Mouse (Mus musculus) G1E-ER4 (cell line): Measurements from ENCODE around the gene Mapk8ip3. TPM values are rescaled to one million over a fixed set of nuclear protein-coding genes. Genes with fewer than 3 reads are reported as not detected.

ENCODE experiments used
- GATA1 ChIP-seq: IDR thresholded peaks from one replicate; pipeline ENCODE4 v1.8.0; 2012; ENCODE audit warnings: low read length, inconsistent platforms
- polyA plus RNA-seq: library from polyadenylated mRNA; stranded (reverse); fragments of >175 nt; gene quantifications from 2 replicates; pipeline ENCODE4 v1.2.3, GENCODE M21; 2012

The Mapk8ip3 gene
- polyA plus RNA-seq, 1 experiment = 24.7 TPM

DNA sequence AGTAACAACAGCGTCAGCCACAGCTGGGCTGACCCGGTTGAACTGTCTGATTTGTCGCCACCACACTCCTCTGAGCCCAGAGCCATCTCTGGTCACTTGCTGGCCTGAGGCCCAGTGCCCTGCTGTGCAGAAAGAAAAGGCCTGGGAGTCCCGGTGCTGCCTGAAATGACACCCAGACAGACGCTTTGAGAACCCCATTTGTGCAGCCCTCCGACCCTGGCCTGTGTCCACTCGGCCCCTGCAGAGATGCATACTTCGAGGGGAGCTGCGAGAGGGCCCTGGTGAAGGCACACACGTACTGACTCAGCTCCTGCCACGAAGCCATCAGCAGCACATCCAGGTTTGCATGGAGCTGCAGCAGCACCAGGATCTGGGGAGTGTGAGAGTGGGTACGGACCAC lies 44.0 kb downstream of the Mapk8ip3 start:
- no peak for TF ChIP-seq GATA1

DNA sequence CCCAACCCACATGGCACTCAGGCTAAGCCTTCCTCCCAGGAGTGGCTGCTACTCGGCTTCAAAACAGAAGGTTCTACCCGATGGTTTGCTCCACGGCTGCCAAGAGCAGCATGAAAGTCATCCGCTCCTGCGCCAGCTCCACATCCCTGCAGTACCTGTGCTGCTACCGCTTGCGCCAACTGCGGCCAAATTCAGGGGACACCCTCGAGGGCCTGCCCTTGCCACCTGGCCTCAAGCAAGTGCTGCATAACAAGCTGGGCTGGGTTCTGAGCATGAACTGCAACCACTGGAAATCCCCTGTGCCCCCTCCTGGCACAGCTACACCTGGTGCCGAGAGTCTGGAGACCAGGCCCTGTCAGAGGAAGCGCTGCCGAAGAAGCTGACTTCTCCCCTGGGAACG lies 45.5 kb downstream of the Mapk8ip3 start:
- no peak for TF ChIP-seq GATA1

DNA sequence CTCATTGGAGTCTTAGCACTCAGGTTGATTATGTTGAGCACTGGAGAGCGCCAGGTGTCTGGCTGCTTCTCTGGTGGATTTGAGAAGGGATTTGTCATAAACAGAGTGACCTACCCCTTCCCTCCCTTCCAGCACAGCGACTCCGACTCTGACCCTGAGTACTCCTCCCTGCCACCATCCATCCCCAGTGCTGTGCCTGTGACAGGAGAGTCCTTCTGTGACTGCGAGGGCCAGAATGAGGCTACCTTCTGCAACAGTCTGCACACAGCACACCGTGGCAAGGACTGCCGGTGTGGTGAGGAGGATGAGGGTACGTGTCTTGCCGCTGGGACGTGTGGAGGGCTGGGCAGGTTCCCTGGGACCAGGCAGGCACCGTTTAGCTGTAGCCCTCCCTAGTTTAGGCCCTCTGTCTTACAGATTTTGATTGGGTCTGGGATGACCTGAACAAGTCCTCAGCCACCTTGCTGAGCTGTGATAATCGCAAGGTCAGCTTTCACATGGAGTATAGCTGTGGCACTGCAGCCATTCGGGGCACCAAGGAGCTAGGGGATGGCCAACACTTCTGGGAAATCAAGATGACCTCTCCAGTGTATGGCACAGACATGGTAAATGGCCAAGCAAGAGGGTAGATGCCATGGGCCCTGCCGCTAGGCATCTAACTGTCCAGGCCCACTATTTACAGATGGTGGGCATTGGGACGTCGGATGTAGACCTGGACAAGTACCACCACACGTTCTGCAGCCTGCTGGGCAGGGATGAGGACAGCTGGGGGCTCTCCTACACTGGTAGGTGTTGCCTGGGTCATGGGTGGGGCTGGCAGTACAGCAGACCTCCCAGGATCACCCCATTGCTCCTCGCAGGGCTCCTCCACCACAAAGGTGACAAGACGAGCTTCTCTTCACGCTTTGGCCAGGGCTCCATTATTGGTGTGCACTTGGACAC lies 46.4 kb downstream of the Mapk8ip3 start:
- TF ChIP-seq GATA1 = no peak

DNA sequence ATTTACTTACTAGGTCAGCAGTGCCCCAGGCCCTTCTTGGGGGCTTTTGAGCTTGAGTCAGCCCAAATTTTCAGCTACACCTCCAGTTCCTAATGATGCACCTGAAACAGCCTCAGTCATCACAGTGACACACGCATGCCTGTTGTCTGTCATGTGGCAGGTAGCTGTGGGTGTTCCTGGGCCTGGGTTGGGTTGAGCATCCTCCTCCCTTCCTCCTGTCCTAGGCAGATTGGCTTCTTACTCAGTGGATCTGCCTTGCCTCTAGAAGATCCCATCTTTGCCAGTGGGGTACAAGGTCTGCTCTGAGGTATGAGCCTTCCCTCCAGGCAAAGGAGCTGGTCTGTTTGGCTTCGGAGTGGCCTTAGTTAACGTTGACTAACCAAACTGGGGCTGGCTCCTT lies 47.9 kb downstream of the Mapk8ip3 start:
- TF ChIP-seq GATA1 = no peak

DNA sequence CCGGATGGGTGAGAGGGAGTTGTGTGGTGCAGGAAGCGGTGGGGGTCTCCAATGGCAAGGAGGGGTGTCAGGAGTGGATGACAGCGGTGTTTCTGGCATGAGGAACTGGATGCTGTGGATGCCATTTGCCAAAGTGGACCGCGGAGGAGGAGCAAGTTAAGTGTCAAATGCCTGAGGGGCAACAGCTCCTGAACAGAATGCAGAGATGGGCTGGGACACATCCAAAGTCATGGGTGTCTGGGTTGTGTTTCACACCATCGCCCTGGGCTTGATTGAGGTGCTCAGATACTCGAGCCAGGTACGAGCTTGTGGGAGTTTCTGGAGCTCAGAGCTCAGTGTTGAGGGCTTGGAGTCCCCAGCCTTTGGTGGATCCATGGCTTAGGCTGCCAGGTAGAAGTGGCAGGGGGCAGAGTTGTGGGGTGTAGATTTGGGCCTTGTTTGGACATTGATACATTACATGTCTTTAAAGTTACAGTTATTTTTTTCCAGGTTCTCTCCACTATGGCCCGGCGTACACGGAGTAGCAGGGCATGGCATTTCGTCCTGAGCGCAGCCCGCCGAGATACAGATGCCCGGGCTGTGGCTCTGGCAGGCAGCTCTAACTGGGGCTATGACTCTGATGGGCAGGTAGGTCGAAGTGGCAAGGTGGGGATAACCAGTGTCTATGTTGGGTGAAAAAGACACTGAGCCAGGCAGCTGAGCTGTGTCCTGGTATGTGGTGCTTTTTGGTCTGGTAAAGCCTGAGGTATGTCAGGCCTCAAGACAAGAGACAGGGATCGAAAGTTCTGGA lies 49.3 kb downstream of the Mapk8ip3 start:
- no peak for TF ChIP-seq GATA1

DNA sequence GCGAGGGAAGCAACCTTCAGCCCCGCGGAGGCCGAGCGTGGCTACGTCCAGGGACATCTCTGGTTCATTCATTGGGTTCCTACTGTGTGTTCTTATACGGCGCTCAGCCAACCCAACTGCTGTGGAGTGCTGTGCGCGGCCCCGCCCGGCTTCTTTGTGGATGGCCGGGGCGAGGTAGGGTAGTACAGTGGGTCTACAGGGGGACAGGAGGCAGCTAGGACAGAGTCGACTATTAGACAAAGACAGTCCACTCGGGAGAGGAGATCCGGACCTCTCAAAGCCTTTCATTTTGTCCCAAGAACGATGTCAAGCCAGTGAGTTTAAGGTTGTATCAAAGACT lies 49.9 kb downstream of the Mapk8ip3 start:
- TF ChIP-seq GATA1 = no peak

DNA sequence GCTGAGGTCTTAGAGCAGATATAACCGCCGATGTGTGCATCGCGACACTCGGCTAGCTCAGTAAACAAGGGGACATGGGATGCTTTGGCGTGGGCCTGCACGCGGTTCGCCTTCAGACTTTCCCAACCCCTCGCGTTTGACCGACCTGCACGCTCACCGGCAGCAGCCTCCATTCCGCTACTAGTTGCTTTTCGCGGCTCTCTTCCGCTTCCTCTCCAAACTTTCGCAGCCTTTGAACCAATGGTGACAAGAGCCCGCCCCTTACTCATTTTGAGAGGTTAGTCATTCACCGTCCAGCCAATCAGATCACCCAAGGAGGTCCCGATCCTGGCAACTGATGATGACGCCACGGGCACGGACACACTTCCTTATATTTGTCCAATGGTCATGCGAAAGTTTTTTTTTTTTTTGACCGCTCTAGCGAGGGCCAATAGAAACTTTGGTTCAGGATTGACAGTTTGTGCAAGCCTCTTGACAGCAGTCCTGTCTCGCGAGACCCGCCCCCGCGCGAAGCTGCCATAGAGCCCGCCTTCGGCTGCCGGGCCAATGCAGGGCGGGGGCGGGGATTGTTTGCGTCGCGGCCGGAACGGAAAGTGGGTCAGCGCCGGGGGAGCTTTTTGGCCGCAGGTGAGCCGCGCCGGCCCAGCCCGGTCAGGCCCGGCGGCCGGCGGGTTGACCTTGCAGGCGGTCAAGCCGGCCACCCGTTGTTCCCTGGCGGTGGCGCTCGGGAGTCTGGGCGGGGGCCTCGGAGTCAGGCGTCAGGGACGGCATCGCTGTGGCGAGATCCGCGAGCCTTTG lies 50.4 kb downstream of the Mapk8ip3 start, which contains the start of the genes Nubp2 and Spsb3:
Gene Nubp2, minus strand, starts transcription at position 216 of the 798 bp plus-strand sequence.
Gene Spsb3, plus strand, starts transcription at position 510 of the 798 bp plus-strand sequence.
- TF ChIP-seq GATA1 = no peak

DNA sequence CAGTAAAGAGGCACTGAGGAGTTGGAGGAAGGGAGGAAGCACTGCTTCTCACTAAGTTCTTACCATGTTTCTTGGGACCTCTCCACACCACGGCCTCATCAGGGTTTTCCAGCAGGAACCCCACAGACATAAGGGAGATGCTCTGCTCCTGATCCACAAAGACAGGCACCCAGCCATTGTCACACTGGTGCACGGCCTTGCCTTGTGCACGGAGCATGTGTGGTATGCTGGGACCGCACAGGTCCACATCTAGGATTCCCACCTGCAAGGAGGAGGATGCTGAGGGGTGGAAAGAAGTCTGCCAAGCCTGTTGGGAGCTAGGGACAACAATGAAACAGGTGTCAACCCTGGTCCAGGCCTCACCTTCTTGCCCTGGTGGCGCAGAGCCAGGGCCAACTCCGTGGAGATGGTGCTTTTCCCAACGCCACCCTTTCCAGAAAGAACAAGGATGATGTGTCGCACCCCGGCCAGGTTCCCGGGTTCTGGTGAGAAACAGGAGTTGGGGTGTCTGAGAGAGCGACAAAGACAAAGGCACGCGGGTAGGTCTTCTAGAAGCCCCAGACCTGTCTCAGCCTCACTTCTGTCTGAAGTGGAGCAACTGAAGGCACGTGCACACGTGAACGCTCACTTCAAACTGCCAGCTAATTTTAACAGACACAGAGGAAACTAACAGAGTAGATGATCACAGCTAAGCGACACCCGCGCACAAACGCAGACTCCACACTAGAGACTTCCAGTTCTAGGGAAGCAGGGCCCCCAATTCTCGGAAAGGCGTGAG lies 51.2 kb downstream of the Mapk8ip3 start:
- no peak for TF ChIP-seq GATA1

DNA sequence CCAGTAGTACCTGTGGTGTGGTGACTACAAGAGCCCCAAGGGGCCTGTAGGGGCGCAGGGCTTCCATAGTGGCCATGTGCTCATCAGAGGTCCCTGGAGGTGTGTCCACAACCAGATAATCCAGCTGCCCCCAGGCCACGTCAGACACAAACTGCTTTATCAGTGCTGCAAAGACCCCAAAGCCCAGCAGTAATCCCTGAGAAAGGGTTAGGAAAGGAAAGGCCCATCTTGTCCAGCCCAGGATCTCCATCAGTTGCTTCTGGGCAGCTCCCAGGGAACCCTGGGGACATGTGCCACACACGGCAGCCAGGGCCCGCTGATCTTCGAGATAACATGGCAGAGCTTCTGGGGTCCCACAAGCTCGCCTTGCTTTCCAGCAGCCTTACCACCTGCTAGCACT lies 52.4 kb downstream of the Mapk8ip3 start:
- no peak for TF ChIP-seq GATA1

DNA sequence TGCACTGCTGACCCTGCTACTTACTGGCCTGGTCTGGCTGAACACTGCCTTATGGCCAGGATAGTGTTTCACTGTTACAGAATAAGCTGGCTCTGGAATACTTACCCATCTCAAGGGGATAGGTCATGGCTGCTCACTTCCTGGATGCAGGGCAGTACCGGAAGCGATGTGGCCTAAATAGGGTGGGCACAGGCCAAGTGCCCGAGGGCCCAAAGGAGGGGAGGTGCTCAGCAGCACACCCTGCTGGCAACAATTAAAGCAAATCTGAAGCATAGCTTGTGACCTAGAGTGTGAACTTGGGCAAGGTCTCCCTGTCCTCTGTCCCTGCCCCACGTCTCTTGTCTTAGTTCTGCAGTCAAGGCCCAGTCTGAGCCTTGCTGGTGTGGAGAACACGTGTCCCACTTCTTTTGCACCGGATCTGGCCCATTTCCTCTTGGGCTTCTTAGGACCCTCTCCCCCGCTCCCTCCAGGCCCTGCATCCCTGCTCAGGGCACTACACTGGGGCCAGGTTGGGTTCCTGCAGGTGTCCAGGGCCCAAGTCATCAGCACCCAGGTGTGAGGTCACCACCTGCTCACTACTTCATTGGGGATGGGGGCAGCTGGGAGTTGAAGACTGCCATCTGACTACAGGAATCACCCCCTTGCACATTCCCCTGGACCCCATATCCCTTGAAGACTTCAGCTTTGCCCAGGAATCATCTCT lies 54.9 kb downstream of the Mapk8ip3 start:
- no peak for TF ChIP-seq GATA1

DNA sequence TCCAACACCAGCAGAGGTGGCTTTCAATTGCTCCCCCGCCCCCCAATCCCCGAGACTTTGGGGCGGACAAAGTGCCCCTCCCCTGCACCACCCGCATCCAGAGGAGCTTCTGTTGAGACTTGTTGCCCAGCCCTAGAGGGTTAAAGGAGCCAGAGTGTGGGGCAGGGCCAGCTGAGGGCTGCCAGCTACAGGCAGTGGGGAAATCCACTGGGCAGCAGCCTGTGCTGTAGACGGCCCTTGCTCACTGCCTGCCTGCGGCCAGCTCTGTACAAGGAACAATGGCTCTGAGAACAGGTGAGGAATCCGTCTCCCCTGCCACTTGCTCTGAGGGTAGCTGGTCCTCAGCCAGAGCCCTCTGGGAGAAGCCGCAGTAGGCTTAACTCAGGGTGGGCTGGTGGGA lies 58.2 kb downstream of the Mapk8ip3 start:
- no peak for TF ChIP-seq GATA1

DNA sequence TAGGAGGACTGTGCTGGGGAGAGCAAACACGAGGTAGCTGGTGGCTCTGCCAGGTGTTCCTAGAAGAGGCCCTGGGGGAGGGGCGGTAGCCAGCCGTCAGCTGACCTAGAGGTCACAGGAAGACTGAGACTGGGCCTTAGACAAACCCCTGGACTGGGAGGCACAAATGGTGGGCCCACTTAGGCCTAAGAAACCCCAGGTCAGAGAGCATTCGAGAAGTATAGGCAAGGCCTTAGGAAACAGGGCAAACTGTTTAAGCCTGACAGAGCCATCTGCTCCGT lies 58.7 kb downstream of the Mapk8ip3 start:
- TF ChIP-seq GATA1 = no peak

DNA sequence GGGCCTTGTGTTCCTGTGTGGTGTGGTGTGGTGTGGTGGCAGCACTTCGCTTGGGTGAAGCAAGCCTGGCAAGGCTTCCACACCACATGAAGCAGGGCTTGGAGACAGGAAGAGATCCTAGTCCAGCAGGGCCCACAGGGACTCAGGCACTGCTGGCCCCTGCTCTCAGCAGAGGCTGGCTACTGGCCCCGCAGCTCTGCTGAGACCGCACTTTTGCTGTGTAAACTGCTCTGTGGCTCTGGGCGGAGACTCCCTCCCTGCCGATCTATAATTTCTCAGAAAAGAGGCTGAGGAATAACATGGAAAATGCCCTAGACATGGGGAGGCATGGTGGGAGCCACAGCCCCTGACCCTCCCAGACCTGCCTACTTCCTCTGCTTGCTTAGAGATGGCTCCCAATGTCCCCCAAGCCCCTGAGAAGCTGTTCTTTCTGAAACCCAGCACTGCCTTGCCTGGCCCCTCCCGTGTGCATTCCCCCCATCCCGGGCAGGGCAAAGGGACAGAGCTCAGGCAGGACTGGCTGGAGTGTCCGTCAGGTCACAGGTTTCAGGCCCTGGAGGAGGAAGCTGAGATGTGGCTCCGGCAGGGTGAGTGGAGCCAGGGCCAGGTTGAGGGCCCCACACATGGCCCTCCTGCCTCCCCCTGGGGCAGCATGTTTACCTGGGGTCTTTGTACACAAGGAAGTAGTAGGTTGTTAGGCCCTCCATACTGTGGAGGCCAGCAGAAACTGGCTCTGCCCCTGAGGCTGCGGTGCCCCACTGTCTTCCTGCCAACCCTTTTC lies 59.3 kb downstream of the Mapk8ip3 start:
- no peak for TF ChIP-seq GATA1

DNA sequence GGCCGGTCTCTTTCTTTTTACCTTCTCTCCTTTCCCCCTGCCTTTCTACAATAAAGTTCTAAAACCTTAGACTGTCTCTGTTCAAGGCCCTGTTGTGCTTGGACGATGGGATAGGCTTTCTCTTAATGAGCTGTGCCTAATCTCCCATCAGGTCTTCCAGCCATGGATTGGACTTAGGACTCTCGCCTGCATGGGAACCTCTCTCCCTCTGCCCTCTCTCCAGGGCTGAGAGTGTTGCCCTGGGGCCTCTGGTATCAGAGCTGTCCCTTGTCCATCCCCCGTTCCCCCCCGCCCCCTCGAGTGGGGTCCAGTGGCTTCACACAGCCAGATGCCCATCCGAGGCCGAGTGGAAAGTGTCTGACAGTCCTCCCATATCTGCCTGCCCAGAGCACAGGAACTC lies 61.8 kb downstream of the Mapk8ip3 start:
- TF ChIP-seq GATA1 = no peak
